Mouse (Mus musculus) neutrophil, adult 5-6 weeks (primary cell): ENCODE measurements around the gene Tenm4. TPM values are rescaled to one million over a fixed set of nuclear protein-coding genes. Genes with fewer than 3 reads are reported as not detected.

ENCODE experiments used
- ATAC-seq: fragments of 151-379, 151-347 bp; 2 replicates; pipeline ENCODE4 v1.8.0; 2017; ENCODE audit warnings: mild to moderate bottlenecking, moderate TSS enrichment; ENCODE audit not compliant: insufficient number of reproducible peaks, poor library complexity, low FRiP score, severe bottlenecking; ENCODE audit errors: extremely low read depth
- total RNA-seq: library from RNA; stranded (forward); fragments of 200-1000 nt; gene quantifications from 2 replicates; pipeline ENCODE4 v1.2.3, GENCODE M21; 2017

The Tenm4 gene
- total RNA-seq, 1 experiment from 2014 or later = 0.58 TPM

DNA sequence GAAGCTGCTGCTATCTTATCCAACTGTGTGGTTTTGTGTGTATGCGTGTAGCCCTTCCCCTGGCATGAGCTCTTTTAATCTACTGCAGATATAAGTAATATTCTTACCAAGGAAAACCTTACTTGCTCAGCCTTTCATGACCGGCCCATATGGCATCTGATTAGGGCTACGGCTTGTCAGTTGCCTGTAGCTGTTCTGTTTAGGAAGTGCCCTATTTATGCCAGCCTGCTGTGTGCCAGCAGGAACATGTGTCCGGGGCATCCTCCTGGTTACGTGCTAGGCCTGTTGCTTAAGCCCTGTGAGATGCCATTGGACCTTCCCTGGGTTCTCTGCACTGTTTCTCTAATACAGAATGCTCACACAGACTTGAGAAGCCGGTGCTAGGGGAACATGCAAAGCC, 655.1 kb downstream of the Tenm4 start:
- no peak for ATAC-seq

DNA sequence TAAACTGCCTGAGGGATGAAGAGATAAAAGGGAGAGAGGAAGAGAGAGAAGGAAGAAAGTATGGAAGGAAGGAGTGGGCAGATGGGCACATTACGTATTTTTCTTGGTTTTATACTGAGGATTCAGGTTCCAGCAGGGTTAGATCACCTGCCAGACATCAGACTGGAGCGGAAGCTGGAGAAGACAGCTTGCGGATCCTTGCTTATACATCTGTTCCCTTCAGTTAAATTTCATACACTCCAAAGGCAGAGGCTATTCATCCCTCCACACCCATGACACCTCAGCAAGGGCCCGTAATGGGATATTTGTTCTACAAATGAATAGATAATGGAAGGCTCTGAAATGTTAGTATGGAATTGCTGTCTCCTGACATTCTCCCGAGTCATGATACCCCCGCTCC, 655.6 kb downstream of the Tenm4 start:
- no peak for ATAC-seq

DNA sequence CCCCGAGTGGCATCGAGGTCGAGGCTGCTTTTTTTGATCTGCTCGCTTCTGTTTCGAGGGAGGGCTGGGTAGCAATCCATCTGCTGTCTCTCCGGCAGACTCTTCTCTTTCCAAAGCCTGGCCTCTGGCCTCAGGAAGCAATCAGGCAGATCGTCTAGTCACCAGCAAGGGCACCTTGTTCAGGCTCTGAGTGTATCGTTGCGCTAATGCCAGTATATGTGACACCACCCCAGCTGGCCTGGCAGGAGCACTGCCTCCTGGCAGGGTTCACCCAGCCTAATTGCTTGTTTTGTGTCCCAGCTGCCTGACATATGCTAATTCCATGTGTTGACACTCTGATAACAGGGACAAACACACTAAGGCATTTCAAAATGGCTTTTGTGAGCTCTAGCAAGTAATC, 661.5 kb downstream of the Tenm4 start:
- no peak for ATAC-seq

DNA sequence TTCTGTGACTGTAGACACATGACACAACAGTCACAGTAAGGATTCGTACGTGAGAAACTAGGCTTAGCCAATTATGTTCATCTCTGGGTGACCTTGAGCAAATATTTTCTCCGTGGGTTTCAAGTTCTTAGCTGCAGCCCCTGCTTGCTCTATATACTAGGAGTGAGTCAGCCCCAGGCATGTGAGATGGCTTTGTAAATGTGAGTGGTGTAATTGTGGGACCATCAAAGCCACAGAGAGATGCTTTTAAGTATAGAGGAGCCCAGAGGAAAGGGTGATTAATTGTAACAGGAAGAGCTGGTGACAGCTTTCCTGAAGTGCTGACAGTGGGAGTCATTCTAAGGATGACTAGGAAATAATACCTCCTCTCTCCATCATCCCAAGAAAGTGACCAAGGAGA, 662.0 kb downstream of the Tenm4 start:
- no peak for ATAC-seq

DNA sequence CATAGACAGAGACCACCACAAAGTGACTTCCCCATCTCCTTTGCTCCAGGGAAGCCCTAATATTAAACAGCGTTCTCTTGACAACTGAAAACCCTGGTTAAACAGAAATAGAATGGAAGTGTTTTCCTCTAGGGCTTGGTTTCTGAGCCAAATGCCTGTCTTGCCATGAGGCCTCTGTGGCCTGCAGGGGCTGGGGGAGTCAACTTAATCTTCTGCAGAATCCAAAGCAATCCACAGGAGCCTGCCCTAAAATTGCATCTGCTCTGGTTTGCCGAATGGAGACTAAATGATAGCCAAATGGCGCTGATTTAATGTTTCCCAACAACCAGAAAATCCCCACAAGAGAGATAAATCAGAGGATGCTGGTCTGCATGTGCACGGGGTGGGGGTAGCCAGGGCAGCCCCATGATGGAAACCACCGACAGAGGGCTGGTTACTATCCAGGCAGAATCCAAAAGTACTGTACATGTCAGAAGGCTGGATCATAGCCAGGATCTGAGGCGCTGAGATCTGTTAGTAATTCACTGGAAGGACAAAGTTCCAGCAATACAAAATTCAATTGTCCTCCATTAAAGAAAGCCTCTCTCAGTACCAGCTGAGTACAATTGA, 663.7 kb downstream of the Tenm4 start:
- no peak for ATAC-seq

DNA sequence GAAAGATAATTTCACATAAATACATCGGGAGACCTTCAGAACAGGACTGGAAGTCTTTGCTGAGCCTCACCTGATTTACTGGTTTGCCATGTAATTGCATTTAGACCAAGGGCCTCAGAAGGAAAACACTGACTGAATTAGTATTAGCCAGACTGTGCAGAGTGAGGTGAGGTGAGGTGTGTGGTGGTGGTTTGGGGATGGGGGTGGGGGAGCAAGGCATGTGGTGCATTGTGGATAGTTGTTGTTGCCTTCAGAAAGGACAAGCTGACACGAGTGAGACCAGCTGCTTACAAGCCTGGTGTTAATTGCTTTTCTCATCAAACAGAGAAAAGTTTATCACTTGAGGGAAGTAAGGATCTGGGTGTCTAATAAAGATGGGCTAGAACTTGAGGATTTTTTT, 664.3 kb downstream of the Tenm4 start:
- ATAC-seq = no peak

DNA sequence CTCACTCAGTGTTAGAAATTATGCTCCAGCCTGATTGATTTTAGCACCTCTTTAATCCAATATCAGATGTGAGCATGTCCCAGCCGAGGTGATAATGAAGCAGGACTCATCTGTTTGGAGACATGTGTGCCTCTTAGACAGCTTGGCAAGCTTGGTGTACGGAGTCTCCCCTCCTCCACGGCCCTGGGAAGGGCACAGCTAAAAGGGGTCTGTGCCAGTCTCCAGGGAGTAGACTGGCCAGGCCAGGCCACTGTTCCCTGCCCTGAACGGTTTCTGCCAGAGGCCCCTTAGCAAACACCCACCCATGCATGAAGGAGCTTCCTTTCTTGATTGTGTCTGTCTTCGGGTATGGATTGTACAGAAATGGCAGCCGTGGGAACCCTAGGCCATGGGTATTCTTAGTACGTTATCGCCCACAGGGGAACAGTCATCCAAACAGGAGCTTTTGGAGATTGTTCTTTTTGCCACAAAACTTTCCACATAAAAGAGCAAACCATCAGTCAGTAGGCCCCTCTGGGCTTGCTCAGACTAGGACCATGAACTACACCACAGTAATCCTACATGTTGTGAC, 667.3 kb downstream of the Tenm4 start:
- ATAC-seq = no peak

DNA sequence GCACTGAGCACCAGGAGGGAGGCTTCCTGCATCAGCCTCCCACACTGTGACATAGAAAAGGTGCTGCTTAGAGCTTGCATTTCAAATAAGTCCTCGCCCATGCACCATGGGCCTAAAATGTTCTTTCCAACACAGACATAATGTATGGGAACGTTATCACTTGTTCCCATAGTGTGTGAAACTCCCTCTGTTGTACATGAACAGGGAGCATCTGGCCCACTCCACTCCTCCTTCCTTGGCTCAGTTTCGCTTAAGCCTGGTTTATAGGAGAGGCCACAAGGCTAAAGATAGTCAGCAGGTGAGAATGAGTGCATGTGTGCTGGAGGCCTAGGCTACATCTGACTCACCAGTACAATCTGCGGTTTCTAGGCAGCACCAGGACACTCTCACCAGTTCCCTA, 667.9 kb downstream of the Tenm4 start:
- ATAC-seq = no peak

DNA sequence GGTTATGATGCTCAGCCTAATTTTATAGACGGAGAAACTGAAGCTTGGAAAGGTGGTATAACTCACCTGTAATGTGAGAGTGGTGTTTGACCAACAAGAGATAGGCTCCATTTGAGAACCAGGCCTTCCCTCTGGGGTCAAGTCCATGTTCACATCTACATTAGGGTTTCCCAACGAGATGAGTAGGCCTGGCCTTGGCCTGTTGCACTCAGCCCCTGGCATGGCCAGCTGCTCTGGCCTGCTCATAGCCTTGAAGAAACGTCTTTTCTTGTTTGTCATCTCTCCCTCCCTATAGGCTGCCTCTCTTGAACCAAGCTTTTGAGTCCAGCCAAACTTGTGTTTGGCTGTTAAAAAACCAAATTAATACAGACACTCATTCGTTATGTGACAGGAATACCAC, 668.5 kb downstream of the Tenm4 start:
- no peak for ATAC-seq

DNA sequence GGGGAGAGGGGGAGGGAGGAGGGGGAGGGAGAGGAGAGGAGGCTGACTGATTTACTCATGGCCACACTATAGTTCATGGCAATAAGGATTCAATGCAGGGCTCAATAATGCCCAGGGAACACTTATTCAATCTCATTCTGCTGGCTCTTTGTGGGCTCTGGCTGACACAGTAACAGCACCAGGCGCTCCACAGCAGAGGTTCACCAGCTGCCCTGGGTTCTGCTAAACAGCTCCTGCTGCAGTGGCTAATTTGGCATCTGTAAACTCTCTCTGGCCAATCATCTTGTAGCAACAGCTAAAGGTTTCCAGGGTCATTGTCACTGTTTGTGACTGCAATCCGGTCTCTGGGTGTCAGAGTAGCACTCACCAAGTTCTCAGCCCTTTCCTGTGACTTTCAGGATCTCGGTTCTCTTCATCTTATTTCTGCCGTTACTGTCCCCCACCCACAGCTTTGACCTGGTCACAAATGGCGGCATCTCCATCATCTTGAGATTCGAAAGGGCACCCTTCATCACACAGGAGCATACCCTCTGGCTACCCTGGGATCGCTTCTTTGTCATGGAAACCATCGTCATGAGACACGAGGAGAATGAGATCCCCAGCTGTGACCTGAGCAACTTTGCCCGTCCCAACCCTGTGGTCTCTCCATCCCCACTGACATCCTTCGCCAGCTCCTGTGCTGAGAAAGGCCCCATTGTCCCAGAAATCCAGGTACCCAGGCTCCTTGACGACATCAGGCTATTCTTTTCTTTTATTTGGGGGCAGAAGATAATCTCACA, 671.6 kb downstream of the Tenm4 start:
- no peak for ATAC-seq

DNA sequence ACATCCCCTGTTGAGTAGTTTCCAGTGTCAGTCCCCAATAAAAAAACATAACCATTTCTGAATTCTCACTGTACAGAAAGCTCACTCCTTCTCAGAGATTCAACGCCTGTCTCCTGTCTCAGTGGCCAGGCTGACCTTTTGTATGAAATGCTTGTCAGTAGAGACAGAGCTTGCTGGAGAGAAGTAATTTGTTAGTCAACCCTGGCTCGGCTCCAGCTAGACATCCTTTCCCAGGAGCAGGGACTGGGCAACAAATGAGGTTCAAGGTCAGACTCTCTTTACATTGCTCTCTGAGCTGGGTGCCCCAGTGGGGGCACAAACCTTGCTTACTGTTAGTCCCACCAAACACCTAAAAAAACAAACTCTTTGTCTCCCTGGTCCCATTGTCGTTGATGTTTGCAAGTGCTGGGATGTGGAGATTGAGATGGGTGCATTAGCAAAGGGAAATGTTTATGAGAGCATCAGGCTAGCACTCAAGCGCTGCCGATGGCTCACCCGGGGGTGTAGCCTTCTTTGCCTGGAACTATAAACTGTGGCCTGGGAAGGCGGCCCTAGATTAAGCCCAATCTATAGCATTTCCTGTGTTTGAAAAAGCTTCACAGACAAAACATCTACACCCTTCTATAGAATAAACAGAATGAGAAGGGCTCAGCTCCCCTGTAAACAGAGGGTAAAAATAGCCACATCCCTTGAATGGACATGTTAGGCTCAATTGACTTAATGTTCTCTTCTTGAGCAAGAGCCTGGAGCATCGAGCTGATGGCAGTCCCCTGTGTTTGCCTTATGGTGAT, 673.3 kb downstream of the Tenm4 start:
- no peak for ATAC-seq

DNA sequence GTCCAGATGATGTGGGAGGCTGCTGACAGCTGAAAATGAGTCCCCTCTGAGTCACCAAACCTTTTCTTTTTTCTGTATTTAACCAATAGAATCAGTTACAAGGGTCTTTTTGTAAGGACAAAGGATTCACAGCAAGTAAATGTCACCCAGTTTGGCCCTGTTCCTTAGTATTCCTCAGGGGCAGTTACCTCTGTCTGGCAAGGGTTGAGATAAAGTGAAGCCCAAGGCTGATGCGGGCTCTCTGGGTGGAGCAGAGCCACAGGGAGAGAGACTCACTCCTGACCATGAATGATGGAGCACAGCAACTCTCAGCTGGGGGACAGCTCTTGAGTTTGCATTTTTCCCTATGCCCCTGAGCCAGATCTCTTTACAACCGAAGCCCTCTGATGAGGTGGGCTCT, 681.7 kb downstream of the Tenm4 start:
- no peak for ATAC-seq

DNA sequence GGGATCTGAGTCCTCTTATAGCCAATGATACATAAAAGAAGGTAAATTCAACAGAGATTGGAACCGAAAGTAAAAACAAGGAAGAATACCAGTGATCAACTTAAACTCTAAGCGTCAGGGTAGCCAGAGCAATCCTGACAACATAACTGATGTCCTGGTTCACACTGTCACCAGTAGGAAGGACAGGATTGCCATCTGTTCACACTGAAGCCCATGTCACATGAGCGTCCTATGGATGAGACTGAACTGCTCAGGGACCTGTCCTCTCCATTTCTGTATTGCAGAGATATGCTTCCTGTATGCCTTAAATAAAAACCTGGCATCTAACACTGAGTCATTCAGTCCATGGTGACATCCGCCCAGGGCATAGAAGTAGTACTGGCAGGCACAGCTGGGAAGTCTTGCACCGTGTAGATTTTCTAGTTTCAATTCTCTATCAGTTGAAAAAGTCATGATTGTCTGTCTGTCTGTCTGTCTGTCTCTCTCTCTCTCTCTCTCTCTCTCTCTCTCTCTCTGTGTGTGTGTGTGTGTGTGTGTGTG, 684.9 kb downstream of the Tenm4 start:
- ATAC-seq = no peak

DNA sequence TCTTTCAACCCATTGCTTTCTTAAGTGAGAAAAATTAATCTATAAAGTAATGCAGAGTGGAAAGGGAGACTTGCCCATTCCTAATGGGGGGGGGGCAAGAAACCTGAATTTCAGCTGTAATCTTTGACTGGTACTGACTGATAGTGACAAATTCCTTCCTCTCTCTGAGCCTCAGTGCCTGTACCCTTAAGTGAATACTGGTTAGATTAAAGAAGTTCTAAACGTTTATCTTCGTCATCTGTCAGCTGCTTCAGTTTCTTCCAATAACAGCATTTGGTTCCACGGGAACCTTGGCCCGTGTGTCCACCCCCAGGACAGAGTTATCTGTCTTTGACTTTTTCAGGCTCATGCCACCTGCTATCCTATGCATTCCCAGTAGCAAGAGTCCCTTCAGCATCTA, 685.5 kb downstream of the Tenm4 start:
- ATAC-seq = no peak

DNA sequence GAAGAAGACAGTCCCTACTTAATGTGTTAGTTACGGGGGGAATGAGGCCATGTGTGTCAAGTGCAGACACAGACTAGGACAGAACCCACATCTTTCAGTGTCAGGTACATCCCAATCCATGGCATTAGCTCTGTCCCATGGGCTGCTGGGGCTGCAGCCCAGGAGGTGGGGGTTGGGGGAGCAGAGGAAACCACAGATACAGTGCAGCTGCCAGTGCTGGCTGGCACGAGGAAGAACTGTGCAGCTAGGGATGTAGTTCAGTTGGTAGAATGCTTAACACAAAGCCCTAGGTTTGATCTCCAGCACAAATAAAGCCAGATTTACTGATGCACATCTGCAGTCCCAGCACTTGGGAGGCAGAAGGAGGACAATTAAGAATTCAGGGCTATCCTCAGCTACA, 688.0 kb downstream of the Tenm4 start:
- no peak for ATAC-seq

DNA sequence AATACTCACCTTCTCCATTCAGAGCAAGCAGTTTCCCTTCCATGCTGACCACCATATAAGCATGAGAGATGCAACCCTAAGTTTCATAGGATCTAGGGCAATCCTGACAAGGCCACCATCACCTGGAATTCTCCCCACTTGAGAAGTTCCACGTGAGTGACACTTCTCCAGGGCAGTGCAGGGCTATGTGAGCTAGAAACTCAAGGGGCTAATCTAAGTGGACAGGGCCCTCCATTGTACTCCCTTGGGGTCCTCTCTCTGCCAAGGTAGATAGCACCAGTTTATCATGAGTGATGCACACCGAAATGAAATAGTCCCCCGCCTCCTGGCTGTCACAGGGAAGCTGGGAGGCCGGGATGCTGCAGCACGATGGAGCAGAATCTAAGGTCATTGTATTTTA, 688.6 kb downstream of the Tenm4 start:
- no peak for ATAC-seq

DNA sequence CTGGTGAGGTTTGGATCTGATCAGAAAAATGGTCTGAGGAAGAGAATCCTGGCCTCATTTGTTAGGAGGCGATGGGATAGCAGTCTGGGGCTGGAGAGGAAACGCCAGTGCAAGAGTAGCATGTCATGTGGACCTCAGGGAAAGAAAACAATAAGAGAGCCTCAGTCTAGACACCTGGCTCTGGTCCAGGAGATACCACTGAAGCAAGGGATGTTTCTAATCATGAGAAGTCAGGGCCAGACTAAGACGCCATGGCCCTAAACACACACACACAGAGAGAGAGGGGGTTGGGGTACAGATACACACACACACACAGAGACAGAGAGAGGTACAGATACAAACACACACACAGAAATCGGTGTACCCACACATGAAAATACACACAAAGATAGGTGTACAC, 689.6 kb downstream of the Tenm4 start:
- ATAC-seq = no peak

DNA sequence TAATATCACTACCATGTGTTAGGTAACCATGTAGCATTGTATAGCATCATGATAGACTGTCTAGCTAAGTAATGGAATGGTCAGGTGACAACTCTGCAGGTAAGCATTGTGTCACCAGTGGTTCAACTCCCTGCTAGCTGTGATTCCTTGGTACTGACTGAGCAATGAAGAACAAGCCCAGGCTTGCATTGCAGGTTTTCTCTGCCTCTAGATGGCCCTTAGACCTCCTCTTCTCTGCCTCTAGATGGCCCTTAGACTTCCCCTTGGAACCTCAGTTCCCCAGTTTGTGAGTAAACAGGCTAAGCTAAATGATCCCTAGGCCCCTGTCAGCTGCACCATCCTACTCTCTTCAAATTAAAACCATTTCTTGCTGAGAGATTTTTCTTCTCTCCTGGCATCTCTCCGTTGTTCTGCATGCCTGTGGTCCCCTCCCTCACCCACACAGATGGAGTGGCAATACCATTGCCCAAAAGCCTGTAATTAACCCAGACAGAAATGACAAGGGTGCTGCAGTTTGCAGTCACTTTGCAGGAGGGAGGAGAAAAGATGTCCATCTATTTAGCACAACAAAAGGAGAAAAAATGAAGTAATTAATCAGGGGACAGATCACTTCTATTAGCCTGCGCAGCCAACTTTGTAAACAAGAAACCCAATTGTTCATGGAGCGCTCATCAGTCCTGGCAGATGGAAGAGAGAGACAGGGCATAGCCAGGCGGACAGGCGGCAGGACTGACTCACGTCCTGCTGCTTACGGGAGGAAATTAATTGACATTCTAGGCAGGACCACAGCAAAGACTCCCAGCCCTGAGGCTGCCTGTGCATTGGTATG, 694.1 kb downstream of the Tenm4 start:
- ATAC-seq = no peak
